ENCODE assay signal across 10 mouse cellular contexts in the genomic region with DNA sequence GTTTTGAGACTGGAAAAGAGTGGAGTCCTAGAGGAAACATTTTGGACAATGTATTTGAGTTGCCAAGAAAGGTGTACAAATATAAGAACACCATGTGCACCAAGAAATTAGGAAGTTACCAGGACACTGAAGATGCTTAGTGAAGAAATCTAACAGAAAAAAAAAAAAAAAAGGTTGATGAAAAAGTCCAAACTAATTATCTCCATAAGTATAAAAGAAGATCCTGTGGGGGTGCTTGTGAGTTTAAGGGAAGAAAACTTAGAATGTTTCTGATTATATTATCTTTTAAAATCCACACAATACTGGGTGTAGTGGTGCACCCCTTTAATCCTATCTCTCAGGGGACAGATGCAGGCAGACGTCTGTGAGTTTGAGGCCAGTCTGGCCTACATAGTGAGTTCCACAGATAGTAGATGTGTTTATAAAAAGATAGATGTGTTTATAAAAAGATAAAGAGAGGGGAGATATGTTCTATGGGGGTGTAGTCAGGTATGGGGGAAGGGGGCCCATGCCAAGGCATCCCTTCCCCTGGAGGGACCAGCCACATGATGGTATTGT. TPM values are rescaled to one million over a fixed set of nuclear protein-coding genes. Genes with fewer than 3 reads are reported as not detected.
DNase-seq lines count a peak whose midpoint lies in the region; ATAC-seq and TF ChIP-seq lines count a peak whose summit lies in the region.
"Had no signal": no experiment of that assay in that cellular context is flagged by ENCODE, and none has a peak within 500 bp of the region (broad histone marks: within the 10 kb centered on the region; RNA-seq: fewer than 3 reads in every experiment).

No protein-coding gene starts in this region.

- DNase-seq in kidney, postnatal 0 days (ENCODE audit: low spot score) = no peak
- no peak for DNase-seq in kidney, postnatal 14 days
- DNase-seq in cerebellum, adult 18-20 months = no peak
- DNase-seq in gastrocnemius, postnatal 25 days = no peak
- DNase-seq: kidney, adult 2 months; right cerebral cortex, postnatal 25 days had no signal

- H3K27ac ChIP-seq in kidney, postnatal 0 days = no peak overlapping the region
- H3K27ac ChIP-seq in embryonic facial prominence, embryonic 13.5 days = no peak overlapping the region
- H3K27ac ChIP-seq in limb, embryonic 12.5 days = no peak overlapping the region
- H3K27ac ChIP-seq in midbrain, embryonic 16.5 days (ENCODE audit: low read length) = no peak overlapping the region

- no peak overlapping the region for H3K9ac ChIP-seq in kidney, postnatal 0 days (ENCODE audit: low read depth, low read length)
- no peak overlapping the region for H3K9ac ChIP-seq in embryonic facial prominence, embryonic 13.5 days
- no peak overlapping the region for H3K9ac ChIP-seq in limb, embryonic 12.5 days (replicated peaks)
- H3K9ac ChIP-seq in midbrain, embryonic 16.5 days (ENCODE audit: low read depth, low read length) = no peak overlapping the region

- 82% methylated on average over 1 of the region's 1 CpGs for WGBS in kidney, postnatal 0 days
- 83% methylated on average over 1 of the region's 1 CpGs for WGBS in embryonic facial prominence, embryonic 13.5 days
- 90% methylated on average over 1 of the region's 1 CpGs for WGBS in limb, embryonic 12.5 days
- WGBS in midbrain, embryonic 16.5 days = 74% methylated on average over 1 of the region's 1 CpGs

- peak overlapping the region; percentile 70; the same call in 1 of the 2 replicates for H3K4me2 ChIP-seq in kidney, postnatal 0 days (ENCODE audit: low read length)
- H3K4me2 ChIP-seq in embryonic facial prominence, embryonic 13.5 days = peak overlapping the region; percentile 71
- peak overlapping the region; percentile 65; the same call in 1 of the 2 replicates for H3K4me2 ChIP-seq in limb, embryonic 12.5 days
- peak overlapping the region; percentile 47; the same call in 1 of the 2 replicates for H3K4me2 ChIP-seq in midbrain, embryonic 16.5 days (ENCODE audit: low read length)

- no peak overlapping the region for H3K4me3 ChIP-seq in kidney, postnatal 0 days (replicated peaks; ENCODE audit: low read depth, low read length)
- no peak overlapping the region for H3K4me3 ChIP-seq in embryonic facial prominence, embryonic 13.5 days
- H3K4me3 ChIP-seq in limb, embryonic 12.5 days (replicated peaks) = no peak overlapping the region
- H3K4me3 ChIP-seq in midbrain, embryonic 16.5 days (ENCODE audit: low read depth, low read length) = no peak overlapping the region

- H3K27me3 ChIP-seq in kidney, postnatal 0 days (ENCODE audit: insufficient read depth, low read length) = no peaks in the 10 kb centered on the region
- H3K27me3 ChIP-seq in embryonic facial prominence, embryonic 13.5 days = peaks cover 27% of the 10 kb centered on the region
- peaks cover 8% of the 10 kb centered on the region; the same call in 1 of the 2 replicates for H3K27me3 ChIP-seq in limb, embryonic 12.5 days
- peaks cover 13% of the 10 kb centered on the region; the same call in 1 of the 2 replicates for H3K27me3 ChIP-seq in midbrain, embryonic 16.5 days (ENCODE audit: control insufficient read depth, insufficient read depth, low read depth, low read length)

- H3K9me3 ChIP-seq in kidney, postnatal 0 days (replicated peaks; ENCODE audit: low read length) = no peaks in the 10 kb centered on the region
- no peaks in the 10 kb centered on the region for H3K9me3 ChIP-seq in embryonic facial prominence, embryonic 13.5 days
- H3K9me3 ChIP-seq in limb, embryonic 12.5 days = no peaks in the 10 kb centered on the region
- no peaks in the 10 kb centered on the region for H3K9me3 ChIP-seq in midbrain, embryonic 16.5 days (replicated peaks; ENCODE audit: control insufficient read depth, low read length, poor library complexity, severe bottlenecking)
- H3K9me3 ChIP-seq: heart, embryonic 10.5 days had no signal

- ATAC-seq in kidney, postnatal 0 days (replicated peaks; ENCODE audit: low FRiP score, low read depth) = no peak
- ATAC-seq in embryonic facial prominence, embryonic 13.5 days (ENCODE audit: insufficient number of reproducible peaks, insufficient read depth, low FRiP score, low TSS enrichment, low read depth) = no peak
- no peak for ATAC-seq in limb, embryonic 12.5 days (ENCODE audit: insufficient number of reproducible peaks, insufficient read depth, low FRiP score, low TSS enrichment, low read depth)
- no peak for ATAC-seq in midbrain, embryonic 16.5 days

- TF ChIP-seq CTCF in kidney, postnatal 0 days (IDR thresholded peaks at IDR 0.05; ENCODE audit: low read depth) = no peak

- no peaks in the 10 kb centered on the region for H3K36me3 ChIP-seq in kidney, postnatal 0 days (ENCODE audit: insufficient read depth, low read length)
- no peaks in the 10 kb centered on the region for H3K36me3 ChIP-seq in embryonic facial prominence, embryonic 13.5 days
- no peaks in the 10 kb centered on the region for H3K36me3 ChIP-seq in limb, embryonic 12.5 days
- H3K36me3 ChIP-seq in midbrain, embryonic 16.5 days (ENCODE audit: control insufficient read depth, insufficient read depth, low read length) = no peaks in the 10 kb centered on the region
- H3K36me3 ChIP-seq: heart, embryonic 10.5 days had no signal

- H3K4me1 ChIP-seq in kidney, postnatal 0 days (replicated peaks; ENCODE audit: insufficient read depth, low read length) = no peaks in the 10 kb centered on the region
- H3K4me1 ChIP-seq in embryonic facial prominence, embryonic 13.5 days = no peaks in the 10 kb centered on the region
- H3K4me1 ChIP-seq in limb, embryonic 12.5 days (replicated peaks) = 0 out of 2 replicates have a peak, but pooled peaks cover 3% of the 10 kb centered on the region
- peaks cover 4% of the 10 kb centered on the region for H3K4me1 ChIP-seq in midbrain, embryonic 16.5 days (ENCODE audit: control insufficient read depth, insufficient read depth, low read length)
- H3K4me1 ChIP-seq: heart, embryonic 10.5 days had no signal

RNA-seq across cellular contexts. Expression of a gene that starts 8.2 kb away (rescaled TPM):
- 282 and 319 TPM in 2 replicates for polyA plus RNA-seq in kidney, postnatal 0 days (2015; fragmentation: Nextera tagmentation; extraction: Ambion mirVana)
- polyA plus RNA-seq in embryonic facial prominence, embryonic 13.5 days (2015; fragmentation: Nextera tagmentation; extraction: Ambion mirVana) = 342 and 345 TPM in 2 replicates
- 333 and 337 TPM in 2 replicates for polyA plus RNA-seq in limb, embryonic 12.5 days (2016; fragmentation: Nextera tagmentation; extraction: Ambion mirVana)
- polyA plus RNA-seq in midbrain, embryonic 16.5 days (2015; fragmentation: Nextera tagmentation; extraction: Ambion mirVana) = 321 and 328 TPM in 2 replicates
- total RNA-seq in gastrocnemius, postnatal 25 days (2021) = 10 to 100 TPM; 67.1 to 71.0 TPM

RNA-seq across cellular contexts. Expression of a gene that starts 31.0 kb away (rescaled TPM):
- 238 and 244 TPM in 2 replicates for polyA plus RNA-seq in kidney, postnatal 0 days (2015; fragmentation: Nextera tagmentation; extraction: Ambion mirVana)
- 185 and 195 TPM in 2 replicates for polyA plus RNA-seq in embryonic facial prominence, embryonic 13.5 days (2015; fragmentation: Nextera tagmentation; extraction: Ambion mirVana)
- polyA plus RNA-seq in limb, embryonic 12.5 days (2016; fragmentation: Nextera tagmentation; extraction: Ambion mirVana) = 154 and 171 TPM in 2 replicates
- 357 and 370 TPM in 2 replicates for polyA plus RNA-seq in midbrain, embryonic 16.5 days (2015; fragmentation: Nextera tagmentation; extraction: Ambion mirVana)
- 100 to 1,000 TPM; 265 to 292 TPM for total RNA-seq in gastrocnemius, postnatal 25 days (2021)
